Mouse (Mus musculus) liver, embryonic 16.5 days (tissue): Measurements from ENCODE around the gene Pigc. TPM values are rescaled to one million over a fixed set of nuclear protein-coding genes. Genes with fewer than 3 reads are reported as not detected.
A peak's percentile ranks its signal among the peaks of the same experiment; 100 is the strongest.

Source experiments
- ATAC-seq: fragments of 200-750 bp; cut with Nextera tagmentation; 2 replicates; pipeline ENCODE4 v1.8.0; 2017; ENCODE audit warnings: low read depth, mild to moderate bottlenecking, moderate number of reproducible peaks, moderate library complexity
- H3K27ac ChIP-seq: fragments of 300-500 bp; sonication (generic); 2 replicates; pipeline ENCODE4 v1.5.1; 2014; ENCODE audit warnings: mild to moderate bottlenecking, low read length
- H3K27me3 ChIP-seq: fragments of 300-500 bp; sonication (generic); 2 replicates; pipeline ENCODE4 v1.6.1; 2014; ENCODE audit warnings: low read depth, low read length, mixed read lengths; ENCODE audit not compliant: control insufficient read depth, insufficient read depth
- H3K36me3 ChIP-seq: fragments of 300-500 bp; sonication (generic); 2 replicates; pipeline ENCODE4 v1.6.1; 2014; ENCODE audit warnings: mild to moderate bottlenecking; ENCODE audit not compliant: control insufficient read depth, insufficient read depth
- H3K4me1 ChIP-seq: fragments of 300-500 bp; sonication (generic); 2 replicates; pipeline ENCODE4 v1.6.1; 2014; ENCODE audit warnings: low read depth, low read length, mixed read lengths; ENCODE audit not compliant: control insufficient read depth
- H3K4me2 ChIP-seq: fragments of 300-500 bp; sonication (generic); 2 replicates; pipeline ENCODE4 v1.6.1; 2014; ENCODE audit warnings: low read depth, low read length, mixed read lengths
- H3K4me3 ChIP-seq: fragments of 300-500 bp; sonication (generic); 2 replicates; pipeline ENCODE4 v1.5.1; 2014; ENCODE audit warnings: low read depth, mild to moderate bottlenecking, low read length
- H3K9ac ChIP-seq: fragments of 300-500 bp; sonication (generic); 2 replicates; pipeline ENCODE4 v1.6.1; 2014; ENCODE audit warnings: low read depth, low read length
- H3K9me3 ChIP-seq: fragments of 300-500 bp; sonication (generic); replicated peaks from 2 replicates; pipeline ENCODE4 v1.6.1; 2016; ENCODE audit warnings: low read length; ENCODE audit not compliant: control insufficient read depth
- WGBS: fragments of 180-500 bp; shearing (Covaris S2); extraction: QIAGEN DNeasy Blood & Tissue Kit; methylation state at CpG from one replicate; pipeline ENCODE4 v1.1.7; 2014; ENCODE audit not compliant: insufficient replicate concordance; 5-methylcytosine and 5-hydroxymethylcytosine counted together
- polyA plus RNA-seq: library from polyadenylated mRNA; unstranded; fragments of >200 nt; fragmentation: Nextera tagmentation; extraction: Ambion mirVana; gene quantifications from 2 replicates; pipeline ENCODE4 v1.2.1, GENCODE M21; 2015

Pigc gene
- polyA plus RNA-seq, 1 experiment from 2014 or later: 11.1 TPM

GRCm38 (mm10) chr1:161931817-161932216, 37.2 kb upstream of the Pigc start:
- H3K9me3 ChIP-seq: no peaks in the 10 kb centered on the region
- ATAC-seq: no peak
- no peak overlapping the region for H3K4me3 ChIP-seq
- no peak overlapping the region for H3K4me2 ChIP-seq
- H3K4me1 ChIP-seq: no peaks in the 10 kb centered on the region
- no peaks in the 10 kb centered on the region for H3K27me3 ChIP-seq
- WGBS: 83% methylated on average over 10 of the region's 10 CpGs
- no peak overlapping the region for H3K27ac ChIP-seq
- H3K36me3 ChIP-seq: no peaks in the 10 kb centered on the region
- H3K9ac ChIP-seq: no peak overlapping the region

- no peak overlapping the region for H3K4me2 ChIP-seq
- 68% methylated on average over 4 of the region's 4 CpGs for WGBS
- H3K36me3 ChIP-seq: no peaks in the 10 kb centered on the region
- no peaks in the 10 kb centered on the region for H3K4me1 ChIP-seq
- no peaks in the 10 kb centered on the region for H3K27me3 ChIP-seq
- H3K4me3 ChIP-seq: no peak overlapping the region
- H3K9ac ChIP-seq: no peak overlapping the region
- H3K27ac ChIP-seq: no peak overlapping the region
- ATAC-seq: no peak
- no peaks in the 10 kb centered on the region for H3K9me3 ChIP-seq
Observed at GRCm38 (mm10) chr1:161932286-161932685, 36.7 kb upstream of the Pigc start.

GRCm38 (mm10) chr1:161942082-161942481, 26.9 kb upstream of the Pigc start:
- no peak overlapping the region for H3K4me3 ChIP-seq
- no peak for ATAC-seq
- no peaks in the 10 kb centered on the region for H3K36me3 ChIP-seq
- no peak overlapping the region for H3K4me2 ChIP-seq
- H3K9me3 ChIP-seq: no peaks in the 10 kb centered on the region
- no peak overlapping the region for H3K9ac ChIP-seq
- H3K27ac ChIP-seq: no peak overlapping the region
- H3K27me3 ChIP-seq: no peaks in the 10 kb centered on the region
- H3K4me1 ChIP-seq: no peaks in the 10 kb centered on the region
- 79% methylated on average over 2 of the region's 2 CpGs for WGBS

GRCm38 (mm10) chr1:161951009-161951779, 17.8 kb upstream of the Pigc start:
- no peak for ATAC-seq
- no peak overlapping the region for H3K27ac ChIP-seq
- H3K9me3 ChIP-seq: no peaks in the 10 kb centered on the region
- no peaks in the 10 kb centered on the region for H3K36me3 ChIP-seq
- H3K4me1 ChIP-seq: peaks cover 2% of the 10 kb centered on the region; the same call in 1 of the 2 replicates
- H3K4me2 ChIP-seq: no peak overlapping the region
- no peak overlapping the region for H3K9ac ChIP-seq
- H3K27me3 ChIP-seq: no peaks in the 10 kb centered on the region
- no peak overlapping the region for H3K4me3 ChIP-seq
- WGBS: 54% methylated on average over 5 of the region's 5 CpGs

GRCm38 (mm10) chr1:161952599-161952998, 16.4 kb upstream of the Pigc start:
- WGBS: 41% methylated on average over 1 of the region's 1 CpGs
- no peak for ATAC-seq

GRCm38 (mm10) chr1:161955846-161956245, 13.1 kb upstream of the Pigc start:
- peaks cover 2% of the 10 kb centered on the region; the same call in 1 of the 2 replicates for H3K4me1 ChIP-seq
- H3K27ac ChIP-seq: no peak overlapping the region
- no peaks in the 10 kb centered on the region for H3K9me3 ChIP-seq
- no peak overlapping the region for H3K4me2 ChIP-seq
- H3K27me3 ChIP-seq: no peaks in the 10 kb centered on the region
- 42% methylated on average over 5 of the region's 5 CpGs for WGBS
- no peaks in the 10 kb centered on the region for H3K36me3 ChIP-seq
- no peak for ATAC-seq
- H3K9ac ChIP-seq: no peak overlapping the region
- H3K4me3 ChIP-seq: no peak overlapping the region

More at GRCm38 (mm10) chr1:161952599-161952998, 16.4 kb upstream of the Pigc start:
- no peaks in the 10 kb centered on the region for H3K27me3 ChIP-seq
- no peak overlapping the region for H3K27ac ChIP-seq
- no peak overlapping the region for H3K4me3 ChIP-seq
- peaks cover 2% of the 10 kb centered on the region; the same call in 1 of the 2 replicates for H3K4me1 ChIP-seq
- H3K9ac ChIP-seq: no peak overlapping the region
- no peak overlapping the region for H3K4me2 ChIP-seq
- H3K9me3 ChIP-seq: no peaks in the 10 kb centered on the region
- H3K36me3 ChIP-seq: no peaks in the 10 kb centered on the region

GRCm38 (mm10) chr1:161957964-161958950, 10.7 kb upstream of the Pigc start:
- Histone ChIP-seq H3K27ac (no peak overlapping the region), H3K4me1 (peaks cover 2% of the 10 kb centered on the region; the same call in 1 of the 2 replicates), H3K9ac (no peak overlapping the region), H3K9me3 (no peaks in the 10 kb centered on the region), H3K36me3 (no peaks in the 10 kb centered on the region), H3K27me3 (no peaks in the 10 kb centered on the region), H3K4me3 (no peak overlapping the region), H3K4me2 (no peak overlapping the region)
- peak; percentile 37 for ATAC-seq
- 69% methylated on average over 19 of the region's 19 CpGs for WGBS

GRCm38 (mm10) chr1:161962465-161963377, 6.3 kb upstream of the Pigc start:
- no peaks in the 10 kb centered on the region for H3K4me1 ChIP-seq
- no peak overlapping the region for H3K4me3 ChIP-seq
- no peak overlapping the region for H3K9ac ChIP-seq
- no peaks in the 10 kb centered on the region for H3K27me3 ChIP-seq
- H3K36me3 ChIP-seq: no peaks in the 10 kb centered on the region
- WGBS: 46% methylated on average over 3 of the region's 3 CpGs
- H3K27ac ChIP-seq: no peak overlapping the region
- H3K9me3 ChIP-seq: no peaks in the 10 kb centered on the region
- H3K4me2 ChIP-seq: no peak overlapping the region
- ATAC-seq: peak; percentile 60; the same call in 1 of the 2 replicates
